ENCODE assay signal across 25 mouse cellular contexts in genomic region chr12:77134306-77135010, GRCm38 (mm10).
A peak's percentile ranks its signal among the peaks of the same experiment; 100 is the strongest.
DNase-seq lines count a peak whose midpoint lies in the region; ATAC-seq lines count a peak whose summit lies in the region.
"Had no signal": no experiment of that assay in that cellular context is flagged by ENCODE, and none has a peak within 500 bp of the region (broad histone marks: within the 10 kb centered on the region; RNA-seq: fewer than 3 reads in every experiment).

No protein-coding gene starts in this region.

- no peak for ATAC-seq in embryonic facial prominence, embryonic 11.5 days (replicated peaks; ENCODE audit: insufficient number of reproducible peaks, low FRiP score, low TSS enrichment, low read depth)
- ATAC-seq in lung, embryonic 16.5 days (ENCODE audit: low read depth): no peak
- ATAC-seq: forebrain, embryonic 16.5 days; lung, postnatal 0 days; midbrain, embryonic 16.5 days had no signal

- no peak overlapping the region for H3K27ac ChIP-seq in embryonic facial prominence, embryonic 11.5 days (replicated peaks; ENCODE audit: low read depth, low read length)
- no peak overlapping the region for H3K27ac ChIP-seq in embryonic facial prominence, embryonic 10.5 days (replicated peaks)
- H3K27ac ChIP-seq in lung, embryonic 16.5 days (ENCODE audit: low read length): 0 out of 2 replicates have a peak overlapping the region, but pooled peaks have one; percentile 22
- H3K27ac ChIP-seq: gastrocnemius, adult 2 months; heart, adult 2 months; hindbrain, embryonic 12.5 days; kidney, embryonic 15.5 days; limb, embryonic 13.5 days; liver, embryonic 15.5 days; neural tube, embryonic 15.5 days had no signal

- DNase-seq in embryonic facial prominence, embryonic 11.5 days (ENCODE audit: low spot score): peak; percentile 23
- no peak for DNase-seq in embryonic facial prominence, embryonic 10.5 days (ENCODE audit: low spot score)
- no peak for DNase-seq in lung, postnatal 25 days (ENCODE audit: low spot score)
- peak; percentile 7 for DNase-seq in embryo, embryonic 9.5 days (ENCODE audit: extremely low spot score)
- peak; percentile 45 for DNase-seq in yolk sac, embryonic 10.5 days (ENCODE audit: low spot score)
- DNase-seq in right cerebral cortex, postnatal 36 days (ENCODE audit: low spot score in 2 of 2): no peak
- no peak for DNase-seq in gastrocnemius, adult 18-20 months (ENCODE audit: low spot score)
- DNase-seq: adrenal gland, postnatal 10 days; cerebellum, adult 9-11 months; gastrocnemius, adult 2 months; heart, adult 2 months; heart, postnatal 10 days; thymus, adult 2 months had no signal

- H3K4me2 ChIP-seq in embryonic facial prominence, embryonic 11.5 days (ENCODE audit: low read depth, low read length): no peak overlapping the region
- H3K4me2 ChIP-seq in lung, embryonic 16.5 days (ENCODE audit: low read depth, low read length): no peak overlapping the region
- H3K4me2 ChIP-seq: hindbrain, embryonic 12.5 days; kidney, embryonic 15.5 days; limb, embryonic 13.5 days; liver, embryonic 15.5 days; neural tube, embryonic 15.5 days had no signal

- H3K4me1 ChIP-seq in embryonic facial prominence, embryonic 11.5 days (ENCODE audit: control insufficient read depth, insufficient read depth, low read length): no peaks in the 10 kb centered on the region
- H3K4me1 ChIP-seq in embryonic facial prominence, embryonic 10.5 days: 0 out of 2 replicates have a peak, but pooled peaks cover 12% of the 10 kb centered on the region
- peaks cover 11% of the 10 kb centered on the region; the same call in 1 of the 2 replicates for H3K4me1 ChIP-seq in lung, embryonic 16.5 days (replicated peaks; ENCODE audit: control insufficient read depth, insufficient read depth, low read length)
- H3K4me1 ChIP-seq: hindbrain, embryonic 12.5 days; neural tube, embryonic 15.5 days had no signal

- H3K4me3 ChIP-seq in embryonic facial prominence, embryonic 11.5 days (ENCODE audit: low read depth, low read length): no peak overlapping the region
- no peak overlapping the region for H3K4me3 ChIP-seq in embryonic facial prominence, embryonic 10.5 days
- no peak overlapping the region for H3K4me3 ChIP-seq in lung, embryonic 16.5 days (ENCODE audit: low read length)
- H3K4me3 ChIP-seq: erythroblast, embryonic 14.5 days; gastrocnemius, adult 2 months; heart, adult 2 months; hindbrain, embryonic 12.5 days; kidney, embryonic 15.5 days; limb, embryonic 13.5 days; liver, embryonic 15.5 days; megakaryocyte, embryonic 14.5 days; neural tube, embryonic 15.5 days had no signal

- no peak overlapping the region for H3K9ac ChIP-seq in embryonic facial prominence, embryonic 11.5 days (replicated peaks; ENCODE audit: low read length)
- H3K9ac ChIP-seq in lung, embryonic 16.5 days (ENCODE audit: low read length): no peak overlapping the region
- H3K9ac ChIP-seq: hindbrain, embryonic 12.5 days; kidney, embryonic 15.5 days; limb, embryonic 13.5 days; liver, embryonic 15.5 days; neural tube, embryonic 15.5 days had no signal

- WGBS in embryonic facial prominence, embryonic 11.5 days: 58% methylated on average over 9 of the region's 9 CpGs
- 64% methylated on average over 9 of the region's 9 CpGs for WGBS in embryonic facial prominence, embryonic 10.5 days
- WGBS in lung, embryonic 16.5 days: 61% methylated on average over 9 of the region's 9 CpGs

- H3K9me3 ChIP-seq in embryonic facial prominence, embryonic 11.5 days (replicated peaks; ENCODE audit: control insufficient read depth, low read length): no peaks in the 10 kb centered on the region
- H3K9me3 ChIP-seq in embryonic facial prominence, embryonic 10.5 days: no peaks in the 10 kb centered on the region
- H3K9me3 ChIP-seq in lung, embryonic 16.5 days (ENCODE audit: control insufficient read depth, low read length): no peaks in the 10 kb centered on the region
- H3K9me3 ChIP-seq: hindbrain, embryonic 12.5 days; kidney, embryonic 15.5 days; limb, embryonic 13.5 days; liver, embryonic 15.5 days; megakaryocyte, embryonic 14.5 days; neural tube, embryonic 15.5 days had no signal

- no peaks in the 10 kb centered on the region for H3K27me3 ChIP-seq in embryonic facial prominence, embryonic 11.5 days (ENCODE audit: control insufficient read depth, insufficient read depth, low read length)
- H3K27me3 ChIP-seq in embryonic facial prominence, embryonic 10.5 days (replicated peaks; ENCODE audit: low read depth, poor library complexity, severe bottlenecking): peaks cover 6% of the 10 kb centered on the region; the same call in 1 of the 2 replicates
- no peaks in the 10 kb centered on the region for H3K27me3 ChIP-seq in lung, embryonic 16.5 days (ENCODE audit: control insufficient read depth, insufficient read depth, low read depth, low read length)
- H3K27me3 ChIP-seq: CH12.LX; hindbrain, embryonic 12.5 days; kidney, embryonic 15.5 days; limb, embryonic 13.5 days; liver, embryonic 15.5 days; megakaryocyte, embryonic 14.5 days; neural tube, embryonic 15.5 days had no signal

- no peaks in the 10 kb centered on the region for H3K36me3 ChIP-seq in embryonic facial prominence, embryonic 11.5 days (replicated peaks; ENCODE audit: control insufficient read depth, insufficient read depth, low read depth, low read length)
- H3K36me3 ChIP-seq in embryonic facial prominence, embryonic 10.5 days (replicated peaks): no peaks in the 10 kb centered on the region
- no peaks in the 10 kb centered on the region for H3K36me3 ChIP-seq in lung, embryonic 16.5 days (ENCODE audit: control insufficient read depth, insufficient read depth, low read length)
- H3K36me3 ChIP-seq: hindbrain, embryonic 12.5 days; kidney, embryonic 15.5 days; limb, embryonic 13.5 days; liver, embryonic 15.5 days; neural tube, embryonic 15.5 days had no signal

Comparison
In these comparisons a context has a peak if more than half of its experiments do, and no peak if none do; other contexts are left out.
1. DNase-seq: peak in embryonic facial prominence, embryonic 11.5 days (single experiment), embryo, embryonic 9.5 days (single experiment) and yolk sac, embryonic 10.5 days (single experiment); none in embryonic facial prominence, embryonic 10.5 days (single experiment), lung, postnatal 25 days (single experiment), right cerebral cortex, postnatal 36 days (0 of 2) and gastrocnemius, adult 18-20 months (single experiment).